Mouse (Mus musculus): Measurements from ENCODE around the gene Olfr1173.

The Olfr1173 gene

GRCm38 (mm10) chr2:88279775-88280174 is at the start of gene Olfr1173:
TSS of gene Olfr1173 (minus strand) at chr2:88279875.
- no peak for DNase-seq (ENCODE audit: low read depth, low spot score)

DNA sequence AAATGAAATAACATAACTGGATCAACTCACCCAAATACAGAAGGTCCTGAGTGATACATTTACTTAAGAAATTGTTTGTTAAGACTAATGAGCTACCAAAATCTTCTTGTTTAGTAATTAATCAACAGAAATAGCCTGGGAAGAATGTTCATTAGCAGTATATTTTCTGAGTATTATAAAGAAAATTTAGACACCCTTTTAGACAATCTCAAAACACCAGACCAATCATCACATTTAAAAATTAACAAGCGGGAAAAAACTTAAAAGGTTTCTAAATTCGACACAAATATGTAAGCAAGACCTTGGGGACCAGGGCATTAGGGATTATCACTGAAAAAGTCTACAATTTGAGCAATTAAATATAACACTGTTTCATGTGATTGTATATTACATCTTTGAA is 47.4 kb upstream of the Olfr1173 start, which contains the start of gene Olfr1175-ps:
TSS of gene Olfr1175-ps (minus strand) at position 101 of the 400 bp plus-strand sequence.
- no peak for DNase-seq (ENCODE audit: low read depth, low spot score)

GRCm38 (mm10) chr2:88315035-88315434 is 35.4 kb upstream of the Olfr1173 start, which contains the start of gene Olfr1174-ps:
TSS of gene Olfr1174-ps (minus strand) at chr2:88315135.
- no peak for DNase-seq (ENCODE audit: low read depth, low spot score)

DNA sequence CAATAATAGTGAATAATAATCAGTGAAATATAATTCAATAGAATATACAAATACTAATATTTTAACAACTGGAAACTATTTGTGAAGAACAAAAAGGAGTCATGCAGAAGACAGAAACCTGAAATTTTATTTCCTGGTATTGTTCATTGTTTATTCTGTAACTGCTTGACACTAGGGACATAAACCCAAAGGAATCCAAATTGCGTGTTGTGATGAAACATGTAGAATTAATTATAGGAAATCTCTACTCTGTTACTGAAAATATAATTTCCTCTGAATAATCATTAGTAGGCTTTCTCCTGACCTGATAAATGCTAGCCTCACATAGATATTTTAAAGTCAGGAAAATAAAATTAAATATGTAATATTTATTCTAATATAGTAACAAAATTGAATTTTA is 51.4 kb downstream of the Olfr1173 start, which contains the start of gene Olfr1170:
TSS of gene Olfr1170 (minus strand) at position 101 of the 400 bp plus-strand sequence.
- DNase-seq (ENCODE audit: low read depth, low spot score), result no peak

All from brain, adult 2 months (tissue).